Mouse (Mus musculus) E14TG2a.4 (cell line): Measurements from ENCODE around the gene Smpdl3b.

Experiments
- H3K27me3 ChIP-seq: 2 replicates; pipeline ENCODE4 v1.6.1; 2014; ENCODE audit warnings: low read length, control low read depth; ENCODE audit not compliant: insufficient read depth
- H3K36me3 ChIP-seq: 2 replicates; pipeline ENCODE4 v1.6.1; 2014; ENCODE audit warnings: low read length, control low read depth; ENCODE audit not compliant: insufficient read depth
- H3K4me1 ChIP-seq: replicated peaks from 2 replicates; pipeline ENCODE4 v1.6.1; 2014; ENCODE audit warnings: low read depth, low read length, control low read depth
- H3K4me3 ChIP-seq: replicated peaks from 2 replicates; pipeline ENCODE4 v1.5.1; 2014; ENCODE audit warnings: mild to moderate bottlenecking, low read length
- H3K9me3 ChIP-seq: 2 replicates; pipeline ENCODE4 v1.6.1; 2014; ENCODE audit warnings: low read length, control low read depth
- CTCF ChIP-seq: conservative IDR thresholded peaks from 2 replicates; pipeline ENCODE4 v1.5.1; 2014; ENCODE audit warnings: low read length
- NANOG ChIP-seq: IDR thresholded peaks from 2 replicates; pipeline ENCODE4 v1.6.1; 2014; ENCODE audit warnings: borderline replicate concordance, low read length, mixed read lengths
- POU5F1 ChIP-seq: IDR thresholded peaks from 2 replicates; pipeline ENCODE4 v1.6.1; 2014; ENCODE audit warnings: low read length, borderline replicate concordance

Gene Smpdl3b

DNA sequence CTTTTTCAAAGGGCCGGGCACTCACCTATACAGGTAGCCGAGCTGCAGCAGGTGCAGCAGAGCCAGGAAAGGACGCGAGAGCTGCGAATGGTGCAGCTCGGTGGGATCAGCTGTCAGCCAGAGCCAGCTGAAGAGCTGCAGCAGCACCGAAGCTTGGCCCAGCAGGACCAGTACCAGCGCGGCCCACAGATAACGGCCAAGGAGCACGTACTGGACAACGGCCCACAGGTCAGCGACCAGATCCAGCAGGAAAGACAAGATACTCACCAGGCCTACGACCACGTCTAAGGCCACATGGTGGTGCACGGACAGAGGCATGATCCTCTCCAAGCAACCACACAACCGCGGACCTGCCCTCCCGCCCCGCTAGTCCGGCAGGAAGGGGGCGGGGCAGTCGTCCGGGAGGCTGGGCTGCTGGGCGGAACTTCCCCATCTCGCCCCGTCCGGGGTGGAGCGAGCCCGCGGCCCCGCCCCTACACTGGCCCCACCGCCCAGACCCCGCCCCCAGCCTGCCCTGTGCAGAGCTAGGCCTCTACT, 24.8 kb downstream of the Smpdl3b start, which contains the start of gene Xkr8:
TSS of gene Xkr8 (minus strand) at position 399 of the 537 bp plus-strand sequence.
- H3K4me1 ChIP-seq, result peaks cover 56% of the 10 kb centered on the region
- peaks cover 7% of the 10 kb centered on the region for H3K9me3 ChIP-seq
- H3K27me3 ChIP-seq, result no peaks in the 10 kb centered on the region
- peak within 1 kb of the TSS; percentile 86 for H3K4me3 ChIP-seq
- peaks cover 34% of the 10 kb centered on the region for H3K36me3 ChIP-seq
- no peak for TF ChIP-seq NANOG
- TF ChIP-seq CTCF, result no peak
- TF ChIP-seq POU5F1, result no peak

DNA sequence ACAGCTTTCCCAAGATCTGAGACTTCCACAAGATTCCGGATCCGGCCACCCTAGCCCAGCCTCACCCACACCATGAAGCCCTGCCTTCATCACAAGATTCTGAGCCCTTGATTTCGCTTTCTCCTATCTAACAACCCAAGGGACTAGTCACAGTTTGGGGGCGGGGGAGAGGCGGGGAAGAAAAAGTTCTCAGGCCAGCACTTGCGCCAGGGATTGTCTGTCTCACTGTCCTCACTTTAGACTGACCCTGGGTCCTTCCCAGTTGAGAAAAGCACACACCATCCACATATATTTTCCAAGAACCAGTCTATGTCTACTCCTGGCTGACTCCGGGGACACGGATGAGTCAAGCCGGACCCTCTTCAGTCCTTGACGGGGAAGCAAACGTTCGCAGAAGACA, 25.4 kb downstream of the Smpdl3b start:
- H3K9me3 ChIP-seq, result peaks cover under 1% of the 10 kb centered on the region; the same call in 1 of the 2 replicates
- peaks cover 37% of the 10 kb centered on the region for H3K36me3 ChIP-seq

DNA sequence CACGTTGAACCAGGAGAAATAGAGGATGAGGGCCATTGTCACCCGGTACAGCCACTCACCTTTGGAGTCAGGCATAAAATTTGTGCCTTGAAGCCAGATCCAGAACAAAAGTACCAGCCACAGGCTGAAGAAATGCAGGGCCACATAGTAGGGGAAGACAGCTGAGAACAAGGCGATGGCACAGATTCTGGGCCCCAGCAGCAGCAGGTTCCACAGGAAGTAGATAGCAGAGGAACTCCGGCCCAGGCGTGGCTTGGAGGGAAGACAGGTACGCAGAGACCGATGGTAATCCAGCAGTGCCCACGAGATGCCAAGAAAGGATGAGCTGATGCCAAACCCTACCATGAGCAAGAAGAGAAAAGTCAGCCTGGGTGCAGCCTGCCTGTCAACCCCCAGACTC, 28.8 kb downstream of the Smpdl3b start:
- Histone ChIP-seq H3K4me1 (peaks cover 42% of the 10 kb centered on the region), H3K4me3 (no peak overlapping the region), H3K36me3 (peaks cover 63% of the 10 kb centered on the region), H3K27me3 (no peaks in the 10 kb centered on the region), H3K9me3 (no peaks in the 10 kb centered on the region)
- TF ChIP-seq NANOG (no peak), POU5F1 (no peak), CTCF (no peak)

More for the DNA sequence above, 25.4 kb downstream of the Smpdl3b start:
- H3K4me1 ChIP-seq, result peaks cover 51% of the 10 kb centered on the region
- TF ChIP-seq NANOG (no peak), POU5F1 (no peak), CTCF (no peak)
- H3K4me3 ChIP-seq, result peak overlapping the region; percentile 86
- no peaks in the 10 kb centered on the region for H3K27me3 ChIP-seq

DNA sequence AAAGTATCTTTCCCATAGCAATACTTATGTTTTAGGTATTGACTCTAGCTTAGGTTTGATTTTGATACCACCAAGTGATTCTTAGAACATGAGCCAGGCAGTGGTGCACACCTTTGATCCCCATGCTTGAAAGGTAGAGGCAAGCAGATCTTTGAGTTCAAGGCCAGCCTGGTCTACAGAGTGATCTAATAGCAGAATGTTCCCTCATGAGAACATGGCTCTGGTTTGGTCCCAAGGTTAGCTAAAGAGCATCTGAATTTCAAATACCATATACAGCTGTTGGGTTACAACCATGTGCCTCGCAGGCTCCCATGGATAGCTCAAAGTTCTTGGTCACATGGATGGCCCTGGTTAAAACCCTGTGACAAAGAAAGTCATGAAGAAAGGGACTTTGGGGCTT, 38.8 kb downstream of the Smpdl3b start:
- TF ChIP-seq POU5F1, result no peak
- TF ChIP-seq NANOG, result no peak
- no peak for TF ChIP-seq CTCF
- H3K4me3 ChIP-seq, result no peak overlapping the region
- peaks cover 5% of the 10 kb centered on the region; the same call in 1 of the 2 replicates for H3K4me1 ChIP-seq
- H3K9me3 ChIP-seq, result no peaks in the 10 kb centered on the region
- H3K36me3 ChIP-seq, result peaks cover 76% of the 10 kb centered on the region
- H3K27me3 ChIP-seq, result no peaks in the 10 kb centered on the region

DNA sequence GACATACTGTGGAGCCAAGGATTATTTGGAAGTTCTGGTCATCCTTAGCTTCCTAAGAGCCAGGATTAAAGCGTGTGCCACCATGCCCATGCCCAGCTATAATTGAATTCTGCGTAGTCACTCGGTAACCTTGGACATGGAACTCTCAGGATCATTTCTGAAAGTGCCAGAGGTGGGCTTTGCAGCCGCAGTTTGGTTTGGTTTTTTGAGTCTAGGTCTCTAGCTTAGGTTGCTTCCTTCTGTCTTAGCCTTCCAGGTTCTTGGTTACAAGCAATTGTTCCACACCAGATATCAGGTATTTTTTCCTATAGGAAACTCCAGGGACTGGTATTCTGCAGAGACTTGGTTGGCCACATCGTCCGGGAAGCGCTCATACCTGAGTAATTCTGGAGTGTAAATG, 43.9 kb downstream of the Smpdl3b start:
- Histone ChIP-seq H3K4me1 (no peaks in the 10 kb centered on the region), H3K9me3 (no peaks in the 10 kb centered on the region), H3K36me3 (peaks cover 72% of the 10 kb centered on the region), H3K4me3 (no peak overlapping the region), H3K27me3 (no peaks in the 10 kb centered on the region)
- no peak for TF ChIP-seq POU5F1

DNA sequence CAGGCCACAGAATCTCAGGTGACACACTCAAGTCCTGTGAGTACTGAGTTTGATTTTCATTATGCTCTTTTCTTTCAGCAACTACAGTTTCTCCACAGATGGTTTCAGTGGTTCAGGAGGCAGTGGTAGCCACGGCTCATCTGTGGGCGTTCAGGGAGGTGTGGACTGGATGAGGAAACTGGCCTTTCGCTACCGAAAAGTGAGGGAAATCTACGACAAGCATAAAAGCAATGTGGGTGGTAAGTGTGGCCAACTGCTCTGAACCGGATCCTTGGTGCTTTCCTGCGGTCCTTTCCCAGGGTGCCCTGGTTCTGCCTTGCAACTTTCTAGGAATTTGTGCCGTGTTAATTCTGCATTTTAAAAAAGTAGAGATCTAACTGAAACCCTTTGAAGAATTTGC, 50.2 kb downstream of the Smpdl3b start:
- TF ChIP-seq NANOG (no peak), CTCF (no peak), POU5F1 (no peak)
- Histone ChIP-seq H3K27me3 (no peaks in the 10 kb centered on the region), H3K4me1 (0 out of 2 replicates have a peak, but pooled peaks cover 4% of the 10 kb centered on the region), H3K4me3 (no peak overlapping the region), H3K9me3 (no peaks in the 10 kb centered on the region), H3K36me3 (peaks cover 91% of the 10 kb centered on the region)

DNA sequence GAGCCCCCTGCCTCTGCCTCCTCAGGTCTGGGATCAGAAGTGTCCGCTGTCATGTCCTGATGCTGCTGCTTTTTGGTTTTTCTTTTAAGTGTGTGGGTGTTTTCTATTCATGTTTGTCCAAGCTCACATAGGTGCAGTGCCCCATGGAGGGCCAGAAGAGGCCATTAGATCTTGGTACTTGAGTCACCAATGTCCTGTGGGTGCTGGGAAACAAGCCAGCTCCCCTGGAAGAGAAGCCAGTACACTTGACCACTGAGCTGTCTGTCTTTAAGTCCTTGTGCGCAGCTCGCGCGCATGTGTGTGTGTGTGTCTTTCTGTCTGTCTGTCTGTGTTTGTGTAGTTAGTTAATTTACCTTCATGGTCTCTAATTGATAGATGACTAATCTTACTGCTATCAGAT, 55.0 kb downstream of the Smpdl3b start:
- H3K4me3 ChIP-seq, result no peak overlapping the region

DNA sequence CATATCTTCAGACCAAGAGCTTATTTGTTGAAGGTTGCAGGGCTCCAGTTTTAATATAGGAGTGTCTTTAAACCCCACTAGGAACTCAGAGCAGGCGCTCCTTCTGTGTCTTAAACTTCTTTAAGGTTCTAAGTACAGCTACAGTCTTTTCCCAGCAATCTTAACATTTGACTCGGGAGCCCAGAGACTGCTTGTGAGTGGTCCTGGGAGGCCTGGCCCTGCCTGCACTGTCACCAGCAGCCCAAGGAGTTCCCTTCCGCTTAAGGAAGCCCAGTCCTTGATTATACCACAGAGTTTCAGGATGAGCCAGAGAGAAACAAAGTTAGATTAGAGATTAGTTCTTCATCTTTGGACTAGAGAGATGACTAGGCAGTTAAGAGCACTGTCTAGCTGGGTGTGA, 63.7 kb downstream of the Smpdl3b start:
- Histone ChIP-seq H3K4me3 (no peak overlapping the region), H3K9me3 (no peaks in the 10 kb centered on the region), H3K4me1 (no peaks in the 10 kb centered on the region; the same call in 1 of the 2 replicates), H3K27me3 (no peaks in the 10 kb centered on the region), H3K36me3 (peaks cover 76% of the 10 kb centered on the region)
- TF ChIP-seq CTCF (no peak), NANOG (no peak), POU5F1 (no peak)

More for the DNA sequence above, 55.0 kb downstream of the Smpdl3b start:
- H3K36me3 ChIP-seq, result peaks cover 94% of the 10 kb centered on the region
- H3K9me3 ChIP-seq, result no peaks in the 10 kb centered on the region
- 0 out of 2 replicates have a peak, but pooled peaks cover 4% of the 10 kb centered on the region for H3K4me1 ChIP-seq
- H3K27me3 ChIP-seq, result no peaks in the 10 kb centered on the region
- TF ChIP-seq POU5F1 (no peak), NANOG (no peak), CTCF (no peak)

DNA sequence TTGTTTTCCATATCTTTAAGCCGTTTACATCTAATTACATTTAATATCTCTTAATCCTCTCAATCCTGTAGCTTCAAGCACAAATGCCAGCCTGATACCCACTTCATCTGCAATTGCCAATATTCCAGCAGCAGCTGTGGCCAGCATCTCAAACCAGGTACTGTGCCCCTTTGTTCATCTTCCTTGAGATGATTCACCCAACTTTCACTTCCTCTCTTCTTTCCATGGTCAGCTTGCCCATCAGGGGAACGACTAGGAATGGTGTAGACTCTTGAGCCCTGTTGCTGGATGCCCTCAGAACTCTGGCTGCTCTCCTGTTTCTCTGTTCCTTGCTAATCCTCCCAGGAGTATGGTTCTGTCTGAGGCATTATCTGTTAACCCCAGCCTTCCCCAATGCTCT, 67.4 kb downstream of the Smpdl3b start:
- peaks cover 76% of the 10 kb centered on the region for H3K36me3 ChIP-seq
- H3K4me1 ChIP-seq, result no peaks in the 10 kb centered on the region
- no peak overlapping the region for H3K4me3 ChIP-seq
- TF ChIP-seq CTCF, result no peak
- TF ChIP-seq NANOG, result no peak
- no peak for TF ChIP-seq POU5F1
- H3K9me3 ChIP-seq, result no peaks in the 10 kb centered on the region
- no peaks in the 10 kb centered on the region for H3K27me3 ChIP-seq
